Mouse (Mus musculus): ENCODE measurements at regions not wholly inside any gene's neighbourhood (a gene's known extent, or its start where the extent isn't known, plus 50 kb on each side); places are given as distances from the start of the nearest gene placed in this dataset.

DNA sequence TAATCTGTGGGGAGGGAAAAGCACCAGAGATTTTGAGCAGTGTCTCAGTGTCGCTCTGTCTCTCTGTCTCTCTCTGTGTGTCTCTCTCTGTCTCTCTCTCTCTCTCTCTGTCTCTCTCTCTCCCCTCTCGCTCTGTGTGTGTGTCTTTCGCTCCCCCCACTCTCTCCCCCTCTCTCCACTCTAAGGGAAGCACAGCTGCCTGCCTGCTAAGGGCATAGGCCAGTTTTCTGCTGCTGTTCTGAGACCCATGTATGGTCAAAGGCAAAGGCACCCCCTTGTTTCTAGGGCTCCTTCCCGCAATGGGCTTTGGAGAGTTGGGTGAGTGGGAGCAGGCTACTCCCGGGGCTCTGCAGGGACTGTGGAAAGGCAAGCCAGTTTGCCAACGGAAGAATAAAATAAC is 192.2 kb downstream of the Lmo4 start:
- no peak for TF ChIP-seq ZNF384 (IDR thresholded peaks at IDR 0.05; ENCODE audit: low read depth, low read length)
- no peak for TF ChIP-seq ZC3H11A (IDR thresholded peaks at IDR 0.05; ENCODE audit: borderline replicate concordance, low read depth, low read length)
- TF ChIP-seq CHD2 (IDR thresholded peaks at IDR 0.05; ENCODE audit: low read depth, low read length): no peak
